Mouse (Mus musculus) yolk sac, embryonic 10.5 days (tissue): ENCODE results near the gene Ctnnbl1.

ENCODE experiments used
- DNase-seq: peaks from one replicate; pipeline ENCODE4 v3.0.0-alpha.2; 2017; ENCODE audit warnings: low spot score

The Ctnnbl1 gene

GRCm38 (mm10) chr2:157821259-157821658, 84.1 kb downstream of the Ctnnbl1 start:
- DNase-seq, result no peak

- DNase-seq, result no peak
Observed at GRCm38 (mm10) chr2:157823456-157823855, 86.3 kb downstream of the Ctnnbl1 start.

- DNase-seq, result no peak
Observed at GRCm38 (mm10) chr2:157824249-157824648, 87.0 kb downstream of the Ctnnbl1 start.

DNA sequence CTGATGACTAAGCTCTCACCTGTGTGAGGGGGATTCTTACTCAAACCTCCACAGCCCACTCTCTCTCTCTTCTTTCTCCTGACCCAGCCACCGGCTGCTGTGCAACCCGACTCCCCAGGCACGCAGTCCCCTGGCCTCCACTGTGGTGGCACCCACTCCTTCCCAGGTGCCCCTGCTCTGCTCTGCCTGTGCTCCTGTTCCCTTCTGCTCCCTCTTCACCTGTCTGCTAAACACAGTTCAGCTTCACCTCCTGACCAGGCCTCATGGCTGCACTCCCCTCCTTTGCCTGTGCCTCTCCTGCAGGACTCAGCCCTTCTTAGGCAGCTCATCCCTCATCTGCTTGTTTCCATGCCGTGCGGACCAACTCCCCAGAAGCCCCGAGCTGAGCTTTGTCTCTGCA, 92.9 kb downstream of the Ctnnbl1 start:
- no peak for DNase-seq

DNA sequence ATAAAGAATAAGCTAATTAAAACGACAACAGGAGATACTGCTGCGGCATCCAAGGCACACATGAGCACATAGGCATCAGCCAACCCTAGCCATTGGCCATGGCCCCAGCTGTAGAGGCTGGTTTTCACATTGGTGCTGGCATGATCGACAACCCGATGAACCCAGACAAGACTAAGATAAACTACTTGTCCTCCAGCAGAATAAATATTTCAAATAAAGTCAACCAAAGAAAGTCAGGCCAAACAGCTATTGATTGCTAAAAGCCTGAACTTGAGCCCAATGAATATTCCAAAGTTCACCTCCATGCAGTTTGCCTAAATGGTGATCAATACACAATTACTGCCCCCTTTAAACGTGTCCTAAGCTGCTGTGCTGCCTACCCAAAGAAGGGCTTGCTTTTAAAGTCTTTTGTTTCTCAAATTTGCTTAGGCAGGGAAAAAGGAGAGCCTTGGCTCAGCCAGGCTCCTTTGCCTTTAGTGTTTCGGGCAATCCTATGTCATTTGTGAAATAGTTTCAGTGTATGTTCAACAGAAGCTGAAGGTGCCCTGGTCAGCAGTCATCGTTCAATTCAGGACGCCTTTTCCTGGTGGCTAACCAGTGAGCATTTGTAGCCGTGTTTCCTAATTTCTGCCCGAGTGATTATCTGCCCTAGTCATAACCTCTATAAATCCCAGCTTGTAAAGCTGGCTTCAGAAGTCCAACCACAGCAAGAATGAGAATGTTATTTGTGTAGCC, 93.6 kb downstream of the Ctnnbl1 start:
- DNase-seq, result no peak

DNA sequence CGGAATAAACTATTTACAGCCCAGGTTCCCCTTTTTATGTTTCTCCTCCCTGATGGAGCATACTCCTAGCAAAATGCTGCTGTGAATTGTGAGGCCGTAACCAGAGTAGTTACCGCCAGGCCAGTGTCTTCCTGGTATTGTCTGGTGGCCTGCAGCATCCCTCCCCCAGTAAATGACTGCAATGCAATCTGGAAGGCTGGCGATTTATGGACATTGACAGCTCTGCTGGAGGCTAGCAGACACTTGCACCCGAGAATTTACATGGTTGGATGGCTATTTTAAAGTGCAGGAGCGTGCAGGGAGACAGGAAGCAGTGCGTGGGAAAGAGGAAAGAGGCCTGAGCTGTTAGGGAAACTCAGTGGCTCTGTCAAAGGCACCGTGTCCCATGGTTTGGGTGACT, 99.8 kb downstream of the Ctnnbl1 start:
- peak; percentile 17 for DNase-seq

DNA sequence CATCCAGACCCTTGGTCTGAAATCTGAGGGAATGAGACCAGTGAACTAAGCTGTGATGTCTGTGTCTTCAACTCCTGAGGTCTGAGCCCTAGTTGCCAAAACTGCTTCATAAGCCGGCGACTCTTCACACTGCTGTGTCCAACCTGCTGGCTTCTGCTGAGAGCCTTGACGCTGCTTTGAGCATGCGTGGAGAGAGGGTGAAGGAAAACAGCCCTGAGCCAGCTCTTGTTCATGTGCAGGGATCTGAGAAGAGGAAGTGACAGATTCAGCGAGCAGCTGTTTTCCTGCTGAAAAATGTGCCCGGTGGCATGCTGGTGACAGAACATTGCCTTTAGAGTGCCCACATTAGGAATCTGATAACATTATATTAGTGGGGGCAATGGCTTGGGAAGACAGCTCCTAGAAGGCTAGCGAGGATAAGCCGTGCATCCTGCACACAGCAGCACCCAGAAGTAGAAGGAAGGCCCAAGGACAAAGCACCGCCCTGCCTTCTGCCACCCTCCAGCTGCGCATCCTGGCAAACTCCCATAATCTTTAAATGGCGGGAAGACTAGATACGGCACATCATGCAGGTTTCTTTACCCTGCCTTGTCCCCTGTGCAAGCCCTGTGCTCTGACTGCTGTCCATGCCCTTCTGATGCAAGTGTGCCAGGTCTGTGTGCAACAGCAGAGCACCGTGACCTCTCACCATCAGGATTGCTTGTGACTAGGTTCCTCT, 101.2 kb downstream of the Ctnnbl1 start:
- no peak for DNase-seq

DNA sequence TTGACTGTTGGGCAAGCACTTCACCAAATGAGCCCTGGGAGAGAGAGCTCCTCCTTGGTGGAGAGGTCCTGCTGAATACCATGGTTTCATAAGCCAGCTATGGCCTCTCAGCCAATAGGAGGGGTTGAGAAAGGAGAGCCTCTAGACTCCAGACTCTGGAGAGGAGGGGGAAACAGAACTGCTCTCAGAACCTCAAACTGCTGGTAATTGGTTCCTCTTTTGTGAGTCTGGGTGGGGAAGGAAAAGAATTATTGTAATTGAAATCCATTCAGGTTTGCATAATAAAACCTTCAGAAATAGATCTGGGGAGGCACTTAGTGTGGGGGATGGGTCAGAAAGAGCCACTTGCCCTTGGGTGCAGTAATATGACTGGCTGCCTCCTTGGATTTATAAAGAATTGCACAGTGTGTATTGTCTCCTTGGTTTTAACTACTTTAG, 103.5 kb downstream of the Ctnnbl1 start:
- no peak for DNase-seq

GRCm38 (mm10) chr2:157841121-157841520, 103.9 kb downstream of the Ctnnbl1 start:
- no peak for DNase-seq

GRCm38 (mm10) chr2:157844746-157845145, 107.5 kb downstream of the Ctnnbl1 start:
- no peak for DNase-seq

DNA sequence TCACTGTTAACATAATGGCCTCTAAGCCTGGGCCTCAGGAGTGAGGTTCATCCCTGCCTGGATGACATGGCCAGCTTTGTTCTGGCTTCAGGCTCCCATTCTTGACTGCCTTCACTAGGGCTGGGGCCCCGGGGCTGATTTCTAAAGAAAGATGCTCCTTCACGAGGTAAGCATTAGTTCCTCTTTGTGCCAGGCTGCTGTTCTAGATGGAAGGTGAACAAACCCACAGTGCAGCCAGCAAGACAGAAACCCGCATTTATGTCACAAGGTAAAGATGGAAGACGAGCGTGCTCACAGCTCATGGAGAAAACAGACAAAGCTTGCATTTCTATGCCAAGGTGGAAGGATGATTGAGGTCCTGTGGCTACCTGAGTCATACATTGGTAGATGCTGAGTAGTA, 108.6 kb downstream of the Ctnnbl1 start:
- no peak for DNase-seq

- DNase-seq, result no peak
Observed at GRCm38 (mm10) chr2:157853135-157853534, 115.9 kb downstream of the Ctnnbl1 start.

DNA sequence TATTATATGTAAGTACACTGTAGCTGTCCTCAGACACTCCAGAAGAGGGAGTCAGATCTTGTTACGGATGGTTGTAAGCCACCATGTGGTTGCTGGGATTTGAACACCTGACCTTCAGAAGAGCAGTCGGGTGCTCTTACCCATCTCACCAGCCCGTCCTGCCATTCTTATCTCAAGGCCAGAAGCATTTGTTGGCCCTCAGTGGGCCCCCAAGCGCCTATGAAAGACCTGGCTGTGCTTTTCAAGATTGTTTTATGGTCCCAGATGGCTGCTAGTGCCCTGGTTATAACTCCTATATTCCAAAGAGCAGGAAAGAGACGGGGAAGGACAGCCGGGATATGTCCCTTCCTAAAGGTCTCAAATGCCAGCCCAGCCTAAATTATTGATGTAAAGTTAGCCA, 118.6 kb downstream of the Ctnnbl1 start:
- no peak for DNase-seq

GRCm38 (mm10) chr2:157857496-157857895, 120.3 kb downstream of the Ctnnbl1 start:
- DNase-seq, result no peak

GRCm38 (mm10) chr2:157858317-157858716, 121.1 kb downstream of the Ctnnbl1 start:
- DNase-seq, result no peak

DNA sequence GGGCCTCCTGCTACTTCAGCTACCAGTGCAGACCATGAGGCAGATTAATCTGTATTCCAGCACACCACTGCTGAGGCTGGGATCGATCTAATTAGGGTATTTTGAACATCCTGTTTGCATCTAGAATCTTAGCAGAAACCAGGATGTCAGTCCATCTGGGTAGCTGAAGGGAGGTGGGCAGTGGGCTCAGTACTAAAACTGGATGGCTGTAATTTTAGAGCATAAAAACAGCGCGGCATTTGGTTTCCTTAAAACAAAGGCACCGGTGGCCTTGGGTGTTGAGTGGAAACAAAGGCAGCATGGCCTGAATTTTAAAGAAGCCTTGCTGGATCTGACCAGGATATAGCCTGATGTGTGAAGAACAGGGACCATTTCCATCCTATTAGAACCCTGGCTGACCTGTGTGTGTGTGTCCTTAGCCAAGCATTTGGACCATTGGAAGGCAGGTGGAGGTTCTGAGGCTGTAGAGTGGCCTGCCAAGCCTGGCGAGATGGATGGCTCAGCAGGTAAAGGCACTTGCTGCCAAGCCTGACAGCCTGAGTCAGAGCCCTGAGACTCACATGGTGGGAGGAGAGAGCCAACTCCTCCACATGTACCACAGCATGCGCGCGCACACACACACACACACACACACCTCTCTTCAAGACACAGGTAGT, 122.0 kb downstream of the Ctnnbl1 start:
- no peak for DNase-seq

DNA sequence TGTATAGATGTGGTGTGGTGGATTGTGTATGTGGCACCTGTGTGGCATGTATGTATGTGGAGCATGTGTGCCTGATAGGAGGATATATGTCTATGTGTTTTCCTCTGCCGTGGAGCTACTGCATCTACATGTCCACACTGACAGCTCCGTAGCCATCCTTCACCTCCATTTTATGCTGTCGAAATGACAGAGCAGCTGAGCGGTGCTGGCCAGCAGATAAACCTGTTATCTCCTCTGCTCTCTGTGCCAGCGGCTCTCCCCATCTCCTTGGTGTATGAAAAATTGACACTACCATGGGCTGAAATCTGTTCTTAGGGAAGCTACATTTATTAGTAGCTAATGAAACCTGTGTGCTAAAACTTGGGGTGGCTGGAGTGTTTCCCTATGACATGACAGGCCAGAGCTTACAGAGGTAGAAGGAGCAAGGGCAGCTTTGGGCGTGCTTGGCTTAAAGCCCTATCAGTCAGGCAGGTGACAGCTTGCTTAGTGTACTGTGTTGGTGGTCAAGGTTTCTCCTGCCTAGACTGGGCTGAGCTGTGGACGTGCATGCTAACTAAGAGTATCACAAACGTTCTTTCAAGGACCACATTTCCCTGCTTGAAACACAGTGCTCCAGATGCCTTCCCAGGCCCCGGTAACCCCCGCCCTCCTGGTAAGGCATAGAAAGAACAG, 124.2 kb downstream of the Ctnnbl1 start:
- no peak for DNase-seq

GRCm38 (mm10) chr2:157862306-157862705, 125.1 kb downstream of the Ctnnbl1 start:
- DNase-seq, result no peak

DNA sequence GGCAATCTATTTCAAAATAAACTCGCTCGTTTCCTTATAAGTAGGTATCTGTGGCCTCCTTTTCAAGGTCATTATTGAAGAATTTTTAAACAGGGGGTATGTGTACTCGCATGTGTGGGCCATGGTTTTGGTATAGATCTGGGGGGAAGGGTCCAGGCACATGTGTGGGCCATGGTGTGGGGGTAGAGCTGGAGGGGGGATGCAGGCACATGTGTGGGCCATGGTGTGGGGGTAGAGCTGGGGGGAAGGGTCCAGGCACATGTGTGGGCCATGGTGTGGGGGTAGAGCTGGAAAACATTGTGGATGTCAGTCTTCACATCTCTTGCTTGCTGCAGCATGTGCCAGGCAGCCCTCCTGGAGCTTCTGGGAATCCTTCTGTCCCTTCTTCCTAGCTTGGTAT, 129.9 kb downstream of the Ctnnbl1 start:
- DNase-seq, result no peak

DNA sequence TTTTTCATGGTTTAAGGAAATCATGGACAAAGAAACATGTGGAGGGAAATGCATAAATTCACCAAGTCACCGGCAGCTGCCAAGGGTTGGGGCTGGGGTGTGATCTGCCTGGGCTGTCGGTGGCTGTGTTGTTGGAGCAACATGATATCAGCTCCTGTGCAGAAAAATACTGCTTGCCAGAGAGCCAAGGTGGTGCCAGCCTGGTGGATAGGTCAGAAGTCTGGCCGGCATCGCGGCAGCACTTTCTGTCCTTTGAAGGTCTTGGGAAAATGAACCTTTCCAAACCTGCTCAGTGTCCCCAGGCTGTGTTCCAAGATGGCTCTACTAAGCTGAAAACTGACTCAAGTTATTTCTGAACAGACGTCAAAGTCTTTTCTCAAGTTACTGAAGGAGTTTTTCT, 133.0 kb downstream of the Ctnnbl1 start:
- no peak for DNase-seq

- no peak for DNase-seq
Observed at GRCm38 (mm10) chr2:157873223-157873622, 136.0 kb downstream of the Ctnnbl1 start.

GRCm38 (mm10) chr2:157873691-157874090, 136.5 kb downstream of the Ctnnbl1 start:
- no peak for DNase-seq

- DNase-seq, result no peak
Observed at GRCm38 (mm10) chr2:157875111-157875510, 137.9 kb downstream of the Ctnnbl1 start.
